Mouse (Mus musculus) megakaryocyte-erythroid progenitor cell, adult 5-6 weeks (primary cell): ENCODE data around the gene Adamts20. TPM values are rescaled to one million over a fixed set of nuclear protein-coding genes. Genes with fewer than 3 reads are reported as not detected.

Source experiments
- ATAC-seq: replicated peaks from 2 replicates; pipeline ENCODE4 v1.8.0; 2016; ENCODE audit warnings: mild to moderate bottlenecking, inconsistent platforms; ENCODE audit not compliant: severe bottlenecking, poor library complexity, low FRiP score, low TSS enrichment
- total RNA-seq, 2 experiments: library from RNA; stranded (forward) in 1 of 2; stranded (reverse) in 1 of 2; fragments of 200-1000, 215-1000 nt in 1 of 2; fragments of >200 nt in 1 of 2; fragmentation: Nextera tagmentation in 1 of 2; gene quantifications; 2 replicates each; pipeline ENCODE4 v1.2.3; 2014 to 2017

Gene Adamts20
- total RNA-seq, 2 experiments from 2014 or later, result not detected

- ATAC-seq, result no peak
Observed at GRCm38 (mm10) chr15:94220686-94221085, 244.5 kb downstream of the Adamts20 start.

Other genes starting within 250 kb of the Adamts20 start
- 13.2 TPM in 2 replicates for gene Pus7l, start 78.1 kb upstream of the Adamts20 start, total RNA-seq (2014; fragmentation: Nextera tagmentation)
- 14.0 and 17.3 TPM in 2 replicates for gene Pus7l, start 78.1 kb upstream of the Adamts20 start, total RNA-seq (2017)
- 4.0 and 5.4 TPM in 2 replicates for gene Irak4, start 78.2 kb upstream of the Adamts20 start, total RNA-seq (2014; fragmentation: Nextera tagmentation)
- gene Irak4, start 78.2 kb upstream of the Adamts20 start, total RNA-seq (2017), result 11.0 and 17.1 TPM in 2 replicates
- gene Twf1, start 124.5 kb upstream of the Adamts20 start, total RNA-seq (2014; fragmentation: Nextera tagmentation), result 18.4 and 24.8 TPM in 2 replicates
- 23.7 and 29.5 TPM in 2 replicates for gene Twf1, start 124.5 kb upstream of the Adamts20 start, total RNA-seq (2017)
- not detected in 2 replicates for gene Tmem117, start 163.8 kb upstream of the Adamts20 start, total RNA-seq (2014; fragmentation: Nextera tagmentation)
- not detected in 2 replicates for gene Tmem117, start 163.8 kb upstream of the Adamts20 start, total RNA-seq (2017)